Mouse (Mus musculus) heart, adult 2 months (tissue): ENCODE measurements around the gene F13a1. TPM values are rescaled to one million over a fixed set of nuclear protein-coding genes. Genes with fewer than 3 reads are reported as not detected.

ENCODE experiments used
- DNase-seq, 2 experiments: peaks; one replicate each; pipeline ENCODE4 v3.0.0; 2021
- H3K27ac ChIP-seq: fragments of 200-600 bp; 2 replicates; pipeline ENCODE4 v1.8.1; 2022
- H3K27me3 ChIP-seq: fragments of 200-500 bp; 2 replicates; pipeline ENCODE4 v1.6.1; 2012; ENCODE audit warnings: mild to moderate bottlenecking, low read length, inconsistent platforms, mixed read lengths; ENCODE audit not compliant: control insufficient read depth, insufficient read depth
- H3K36me3 ChIP-seq: fragments of 200-500 bp; 2 replicates; pipeline ENCODE4 v1.6.1; 2012; ENCODE audit warnings: low read length, inconsistent platforms; ENCODE audit not compliant: control insufficient read depth, insufficient read depth
- H3K4me1 ChIP-seq: fragments of 200-500 bp; 2 replicates; pipeline ENCODE4 v1.6.1; 2011; ENCODE audit warnings: low read length; ENCODE audit not compliant: control insufficient read depth, insufficient read depth
- H3K4me3 ChIP-seq: fragments of 200-600 bp; 2 replicates; pipeline ENCODE4 v1.8.1; 2022
- H3K79me2 ChIP-seq: fragments of 200-500 bp; replicated peaks from 2 replicates; pipeline ENCODE4 v1.6.1; 2012; ENCODE audit warnings: mild to moderate bottlenecking, inconsistent platforms, low read length, moderate library complexity, mixed read lengths; ENCODE audit not compliant: control insufficient read depth, insufficient read depth
- H3K9ac ChIP-seq: fragments of 200-500 bp; 2 replicates; pipeline ENCODE4 v1.6.1; 2012; ENCODE audit warnings: low read depth, mild to moderate bottlenecking, control low read depth, inconsistent platforms, low read length, mixed read lengths
- CTCF ChIP-seq: fragments of 200-600 bp; IDR thresholded peaks from 2 replicates; pipeline ENCODE4 v1.8.1; 2022; ENCODE audit warnings: antibody characterized with exemption, mild to moderate bottlenecking, moderate library complexity
- EP300 ChIP-seq: fragments of 200-500 bp; IDR thresholded peaks from 2 replicates; pipeline ENCODE4 v1.6.1; 2011; ENCODE audit warnings: low read depth, low read length, control low read depth; ENCODE audit not compliant: insufficient read depth
- POLR2A ChIP-seq: fragments of 200-500 bp; IDR thresholded peaks from 2 replicates; pipeline ENCODE4 v1.6.1; 2011; ENCODE audit warnings: mild to moderate bottlenecking, low read depth, low read length, control low read depth; ENCODE audit not compliant: insufficient read depth
- WGBS: fragments of 180-500 bp; shearing (Covaris S2); methylation state at CpG from one replicate; pipeline ENCODE4 v1.1.7; 2018; 5-methylcytosine and 5-hydroxymethylcytosine counted together
- intact Hi-C: fragments of 180-260 bp; cut with DNase I; formaldehyde crosslinking; loops from one replicate; pipeline ENCODE4 v1.15.1; 2025
- polyA plus RNA-seq: library from polyadenylated mRNA; depleted of rRNA; stranded (reverse); fragments of >200 nt; gene quantifications from 2 replicates; pipeline ENCODE4 v1.2.3, GENCODE M21; 2012
- total RNA-seq, 2 experiments: library from RNA; stranded (reverse); gene quantifications; 2 replicates each; pipeline ENCODE4 v1.2.3; 2021

F13a1 gene
- total and polyA plus RNA-seq, 3 experiments, result 8.2 to 36.0 (median 32.7) TPM

GRCm38 (mm10) chr13:36988392-36988791, 61.7 kb downstream of the F13a1 start:
- Histone ChIP-seq H3K27ac (no peak overlapping the region), H3K79me2 (no peaks in the 10 kb centered on the region), H3K9ac (no peak overlapping the region), H3K36me3 (no peaks in the 10 kb centered on the region), H3K27me3 (no peaks in the 10 kb centered on the region), H3K4me1 (no peaks in the 10 kb centered on the region), H3K4me3 (no peak overlapping the region)
- TF ChIP-seq EP300 (no peak), CTCF (no peak), POLR2A (no peak)
- 52% methylated on average over 4 of the region's 4 CpGs for WGBS
- DNase-seq, result no peak
- intact Hi-C loops, result no loop called here

GRCm38 (mm10) chr13:36973016-36973415, 77.0 kb downstream of the F13a1 start:
- Histone ChIP-seq H3K36me3 (no peaks in the 10 kb centered on the region), H3K79me2 (no peaks in the 10 kb centered on the region), H3K4me1 (no peaks in the 10 kb centered on the region), H3K9ac (no peak overlapping the region), H3K27ac (no peak overlapping the region), H3K4me3 (no peak overlapping the region), H3K27me3 (no peaks in the 10 kb centered on the region)
- DNase-seq, result no peak
- TF ChIP-seq CTCF (no peak), EP300 (no peak), POLR2A (no peak)
- 68% methylated on average over 2 of the region's 2 CpGs for WGBS
- intact Hi-C loops, result no loop called here

GRCm38 (mm10) chr13:36972226-36972625, 77.8 kb downstream of the F13a1 start:
- Histone ChIP-seq H3K79me2 (no peaks in the 10 kb centered on the region), H3K4me3 (no peak overlapping the region), H3K27me3 (no peaks in the 10 kb centered on the region), H3K9ac (no peak overlapping the region), H3K27ac (no peak overlapping the region), H3K36me3 (no peaks in the 10 kb centered on the region), H3K4me1 (no peaks in the 10 kb centered on the region)
- WGBS, result 81% methylated on average over 3 of the region's 3 CpGs
- intact Hi-C loops, result no loop called here
- TF ChIP-seq POLR2A (no peak), CTCF (no peak), EP300 (no peak)
- DNase-seq, result no peak

DNA sequence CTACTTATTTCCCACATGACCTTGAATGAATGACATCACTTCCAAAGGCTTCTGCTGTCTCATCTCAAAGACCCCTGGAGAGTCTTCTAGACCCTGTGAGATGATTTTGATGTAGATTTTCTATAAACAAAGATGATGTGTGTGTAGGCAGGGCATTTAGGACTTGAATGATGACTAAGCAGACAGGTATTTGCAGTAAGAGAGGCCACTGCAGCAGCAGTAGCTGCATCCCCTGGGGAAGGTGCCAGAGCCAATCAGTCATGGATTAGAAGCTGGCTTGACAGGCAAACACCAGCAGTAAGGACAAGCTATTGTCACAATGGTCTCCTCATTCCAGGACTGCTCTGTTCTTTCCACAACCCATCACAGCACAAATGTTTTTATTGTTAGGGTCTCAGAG, 87.1 kb downstream of the F13a1 start:
- H3K27me3 ChIP-seq, result peaks cover 2% of the 10 kb centered on the region; the same call in 1 of the 2 replicates
- no peaks in the 10 kb centered on the region for H3K4me1 ChIP-seq
- DNase-seq, result no peak
- H3K4me3 ChIP-seq, result no peak overlapping the region
- no peaks in the 10 kb centered on the region for H3K36me3 ChIP-seq
- no peak overlapping the region for H3K9ac ChIP-seq
- TF ChIP-seq CTCF (no peak), POLR2A (no peak), EP300 (no peak)
- intact Hi-C loops, result no loop called here
- H3K27ac ChIP-seq, result no peak overlapping the region
- no peaks in the 10 kb centered on the region for H3K79me2 ChIP-seq

- Histone ChIP-seq H3K36me3 (no peaks in the 10 kb centered on the region), H3K27ac (no peak overlapping the region), H3K4me3 (no peak overlapping the region), H3K79me2 (no peaks in the 10 kb centered on the region), H3K27me3 (peaks cover 2% of the 10 kb centered on the region; the same call in 1 of the 2 replicates), H3K9ac (no peak overlapping the region), H3K4me1 (no peaks in the 10 kb centered on the region)
- WGBS, result 52% methylated on average over 3 of the region's 3 CpGs
- intact Hi-C loops, result no loop called here
- DNase-seq, result no peak
- TF ChIP-seq POLR2A (no peak), EP300 (no peak), CTCF (no peak)
These were observed 91.0 kb downstream of the F13a1 start for GRCm38 (mm10) chr13:36958996-36959395.

DNA sequence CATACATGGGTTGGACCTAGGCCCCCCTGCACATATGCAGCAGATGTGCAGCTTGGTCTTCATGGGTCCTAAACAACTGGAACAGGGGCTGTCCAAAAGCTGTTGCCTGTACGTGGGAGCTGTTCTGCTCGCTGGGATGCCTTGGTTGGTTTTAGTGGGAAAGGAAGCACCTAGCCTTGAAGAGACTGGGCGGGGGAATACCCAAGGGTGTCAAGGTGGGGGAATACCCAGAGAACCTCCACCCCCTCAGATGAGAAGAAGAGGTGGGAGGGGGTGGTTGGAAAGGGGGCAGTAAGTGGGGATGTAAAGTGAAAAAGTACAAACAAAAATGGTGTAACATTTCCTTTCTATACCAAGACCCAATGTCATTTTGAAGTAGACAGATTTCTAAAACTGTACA, 95.1 kb downstream of the F13a1 start:
- no peaks in the 10 kb centered on the region for H3K4me1 ChIP-seq
- H3K9ac ChIP-seq, result no peak overlapping the region
- TF ChIP-seq CTCF, result no peak
- TF ChIP-seq POLR2A, result no peak
- no peak for TF ChIP-seq EP300
- H3K36me3 ChIP-seq, result no peaks in the 10 kb centered on the region
- H3K79me2 ChIP-seq, result no peaks in the 10 kb centered on the region
- H3K27ac ChIP-seq, result no peak overlapping the region
- no peak overlapping the region for H3K4me3 ChIP-seq
- no peak for DNase-seq
- H3K27me3 ChIP-seq, result no peaks in the 10 kb centered on the region
- intact Hi-C loops, result no loop called here
- 90% methylated on average over 3 of the region's 3 CpGs for WGBS
